Mouse (Mus musculus) heart, adult 2 months (tissue): Measurements from ENCODE around the gene Edem1.

Source experiments
- CTCF ChIP-seq: fragments of 200-600 bp; IDR thresholded peaks from 2 replicates; pipeline ENCODE4 v1.8.1; 2022; ENCODE audit warnings: antibody characterized with exemption, mild to moderate bottlenecking, moderate library complexity
- EP300 ChIP-seq: fragments of 200-500 bp; IDR thresholded peaks from 2 replicates; pipeline ENCODE4 v1.6.1; 2011; ENCODE audit warnings: low read depth, low read length, control low read depth; ENCODE audit not compliant: insufficient read depth
- POLR2A ChIP-seq: fragments of 200-500 bp; IDR thresholded peaks from 2 replicates; pipeline ENCODE4 v1.6.1; 2011; ENCODE audit warnings: mild to moderate bottlenecking, low read depth, low read length, control low read depth; ENCODE audit not compliant: insufficient read depth

DNA sequence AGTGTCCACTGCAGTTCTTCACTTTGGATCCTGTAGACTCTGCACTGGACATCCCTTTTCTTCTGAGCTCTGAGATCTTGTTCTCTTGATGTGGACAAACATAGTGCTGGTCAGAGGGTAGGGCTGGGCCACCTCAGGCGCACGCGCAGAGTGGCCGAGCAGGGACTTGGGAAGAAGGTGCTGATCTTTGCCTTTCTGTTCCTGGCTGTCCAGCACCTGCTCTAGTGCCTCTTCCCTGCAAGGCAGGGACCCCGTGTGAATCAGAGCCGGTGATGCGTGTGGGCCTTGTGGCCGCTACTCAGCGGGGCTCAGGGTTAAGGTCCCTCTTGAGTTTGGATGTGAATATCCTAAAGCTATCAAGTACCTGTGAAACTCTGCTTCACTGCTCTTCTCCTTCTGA is 30.1 kb downstream of the Edem1 start:
- no peak for TF ChIP-seq CTCF
- TF ChIP-seq EP300: no peak
- TF ChIP-seq POLR2A: no peak
